Mouse (Mus musculus): ENCODE data around the gene Smcr8. TPM values are rescaled to one million over a fixed set of nuclear protein-coding genes. Genes with fewer than 3 reads are reported as not detected.

Gene Smcr8
- total RNA-seq, 1 experiment from 2014 or later = 22.4 TPM

Small RNA genes within 50 kb of the gene (microRNA-seq; reads per million reads assigned to microRNA genes)
- gene Mir5100 = 3.0 to 3.4 reads per million in 2 experiments

Other genes with a start within 250 kb of the Smcr8 start
- gene Alkbh5, start 241.1 kb upstream of the Smcr8 start, total RNA-seq (2021) = 79.2 and 81.5 TPM in 2 replicates
- 23.7 and 28.8 TPM in 2 replicates for gene Llgl1, start 77.8 kb upstream of the Smcr8 start, total RNA-seq (2021)
- 126 and 137 TPM in 2 replicates for gene Flii, start 50.3 kb upstream of the Smcr8 start, total RNA-seq (2021)
- gene Mief2, start 49.1 kb upstream of the Smcr8 start, total RNA-seq (2021) = 30.8 and 36.0 TPM in 2 replicates
- gene Top3a, start 159 bp upstream of the Smcr8 start, total RNA-seq (2021) = 9.2 and 9.7 TPM in 2 replicates
- gene Shmt1, start 34.2 kb downstream of the Smcr8 start, total RNA-seq (2021) = 87.9 and 89.6 TPM in 2 replicates
- gene Dhrs7b, start 53.1 kb downstream of the Smcr8 start, total RNA-seq (2021) = 42.8 and 44.0 TPM in 2 replicates
- 48.9 and 49.8 TPM in 2 replicates for gene Tmem11, start 101.7 kb downstream of the Smcr8 start, total RNA-seq (2021)
- gene Natd1, start 137.2 kb downstream of the Smcr8 start, total RNA-seq (2021) = 17.9 and 18.4 TPM in 2 replicates
- gene Map2k3, start 154.5 kb downstream of the Smcr8 start, total RNA-seq (2021) = 70.0 and 74.3 TPM in 2 replicates
- 1.5 and 1.6 TPM in 2 replicates for gene Kcnj12, start 245.0 kb downstream of the Smcr8 start, total RNA-seq (2021)